Mouse (Mus musculus) left cerebral cortex, postnatal 36 days (tissue): ENCODE data around the gene Dennd6a. TPM values are rescaled to one million over a fixed set of nuclear protein-coding genes. Genes with fewer than 3 reads are reported as not detected.
"Not testable (repeated sequence)": the region's sequence is repeated elsewhere in the genome, so short reads cannot be mapped to it uniquely, and the experiment has no call there.

Source experiments
- DNase-seq, 2 experiments: peaks; one replicate each; pipeline ENCODE4 v3.0.0; 2021 to 2022; ENCODE audit warnings: low spot score in 2 of 2, mixed read lengths in 1 of 2
- intact Hi-C: fragments of 180-260 bp; cut with DNase I; formaldehyde crosslinking; loops from one replicate; pipeline ENCODE4 v1.15.1; 2025
- total RNA-seq, 2 experiments: library from RNA; stranded (reverse); gene quantifications; 2 replicates each; pipeline ENCODE4 v1.2.3; 2021

Dennd6a gene
- 10 to 100 TPM; 23.6 to 26.7 TPM for total RNA-seq

DNA sequence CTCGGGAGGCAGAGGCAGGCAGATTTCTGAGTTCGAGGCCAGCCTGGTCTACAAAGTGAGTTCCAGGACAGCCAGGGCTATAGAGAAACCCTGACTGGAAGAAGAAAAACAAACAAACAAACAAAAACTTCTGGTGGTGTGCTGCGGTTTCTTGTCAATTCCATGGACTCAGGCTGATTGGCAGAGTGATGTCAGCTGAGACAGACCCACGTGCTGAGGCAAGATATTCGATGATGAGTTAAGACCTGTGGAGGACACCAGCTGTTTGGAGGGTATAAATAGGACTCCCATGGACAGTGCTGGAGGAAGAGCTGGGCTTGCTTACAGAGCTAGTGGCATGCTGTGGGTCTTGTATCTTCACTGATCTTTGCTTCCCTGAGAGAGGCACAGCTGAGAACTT, at the start of gene Dennd6a:
Gene Dennd6a (plus strand): TSS at position 301 of the 400 bp plus-strand sequence.
- intact Hi-C loops, result loop anchor here (10.0 kb wide), 1 partner anchor 89 kb away; no protein-coding TSS in a partner anchor
- DNase-seq, result not testable (repeated sequence)

GRCm38 (mm10) chr14:26525955-26526354, 47.7 kb upstream of the Dennd6a start:
- DNase-seq, result no peak
- intact Hi-C loops, result no loop called here

GRCm38 (mm10) chr14:26528296-26528695, 45.4 kb upstream of the Dennd6a start:
- DNase-seq, result no peak
- intact Hi-C loops, result no loop called here

DNA sequence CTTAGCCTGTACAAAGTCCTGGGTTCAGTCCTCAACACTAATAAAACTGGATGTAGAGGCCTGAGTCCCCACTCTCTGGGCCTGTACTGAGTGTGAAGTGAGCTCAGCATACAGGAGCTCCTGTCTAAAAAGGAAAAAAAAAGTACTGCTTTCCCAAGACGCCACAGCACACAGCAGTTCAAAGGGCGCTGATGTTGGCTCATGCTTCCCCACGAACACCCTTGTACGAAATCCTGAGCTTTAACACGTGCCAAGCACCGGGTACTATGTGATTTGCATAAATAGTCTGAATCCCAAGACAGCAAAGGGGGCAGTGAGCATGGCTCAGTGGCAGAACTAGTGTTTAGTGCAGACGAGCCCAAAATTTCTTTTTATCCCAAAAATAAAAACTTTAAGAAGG, 43.3 kb upstream of the Dennd6a start:
- intact Hi-C loops, result loop anchor here (10.0 kb wide), 1 partner anchor 46 kb away; no protein-coding TSS in a partner anchor
- DNase-seq, result no peak

DNA sequence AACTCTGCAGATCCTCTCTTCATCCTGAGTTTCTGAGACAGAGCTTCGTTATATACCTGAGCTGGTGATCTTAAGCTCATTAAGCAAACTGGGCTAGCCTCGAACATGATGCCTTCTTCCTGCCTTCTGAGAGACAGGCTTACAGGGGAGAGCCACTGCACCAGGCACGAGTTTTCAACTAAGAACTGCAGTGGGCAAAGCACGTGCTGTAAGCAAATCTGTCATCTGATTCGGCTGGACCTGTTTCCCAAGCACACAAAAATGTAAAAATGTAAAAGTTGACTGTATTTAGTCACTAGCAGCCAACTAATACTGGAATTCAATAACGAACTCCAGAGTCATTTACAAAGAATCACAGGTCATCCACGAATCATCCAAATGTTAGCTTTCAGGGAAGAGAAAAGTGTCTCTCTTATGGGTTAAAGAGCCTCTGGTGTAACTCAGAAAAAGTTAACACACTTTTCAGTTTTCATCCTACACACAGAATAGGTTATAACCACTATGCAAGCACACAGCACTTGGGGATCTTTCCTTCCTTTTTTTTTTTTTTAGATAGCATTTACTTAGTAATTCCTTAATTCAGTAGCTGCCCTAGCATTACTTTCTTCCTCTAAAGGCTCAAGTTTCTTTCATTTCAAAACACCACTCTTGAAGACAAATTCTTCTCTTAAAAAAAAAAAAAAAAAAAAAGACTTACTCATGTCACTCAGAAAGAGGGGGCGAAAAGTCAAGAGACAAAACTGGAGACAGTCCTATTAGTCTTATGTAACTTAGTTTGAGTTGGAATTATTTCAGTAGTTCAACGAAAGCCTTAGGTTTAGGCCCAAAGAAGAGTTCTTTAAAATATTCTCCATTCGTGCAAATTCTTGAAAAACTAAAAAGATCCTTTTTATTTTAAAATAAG, 42.0 kb upstream of the Dennd6a start:
- DNase-seq, result no peak
- intact Hi-C loops, result loop anchor here (10.0 kb wide), 1 partner anchor 47 kb away; no protein-coding TSS in a partner anchor

- DNase-seq, result no peak
- intact Hi-C loops, result loop anchor here (10.0 kb wide), 1 partner anchor 48 kb away; no protein-coding TSS in a partner anchor
These were observed 40.9 kb upstream of the Dennd6a start for GRCm38 (mm10) chr14:26532752-26533151.

- DNase-seq, result peak in 1 of 2 experiments; percentile 15
- intact Hi-C loops, result loop anchor here (10.0 kb wide), 1 partner anchor 48 kb away; no protein-coding TSS in a partner anchor
These were observed 40.4 kb upstream of the Dennd6a start for GRCm38 (mm10) chr14:26533267-26533666.

GRCm38 (mm10) chr14:26533821-26534756, 39.6 kb upstream of the Dennd6a start:
- peak in 1 of 2 experiments; percentile 49 for DNase-seq
- intact Hi-C loops, result loop anchor here (2.0 to 10.0 kb wide), 3 partner anchors 45 to 105 kb away; partner anchors contain the start of gene Arf4

GRCm38 (mm10) chr14:26534757-26535479, 38.7 kb upstream of the Dennd6a start, which contains the start of gene Slmap:
Gene Slmap, minus strand, starts transcription at chr14:26534931.
- peak; percentile 98 to 99 for DNase-seq
- intact Hi-C loops, result loop anchor here (2.0 to 10.0 kb wide), 3 partner anchors 44 to 104 kb away; partner anchors contain the start of gene Arf4

GRCm38 (mm10) chr14:26539241-26539640, 34.4 kb upstream of the Dennd6a start:
- DNase-seq, result peak in 1 of 2 experiments; percentile 15
- intact Hi-C loops, result loop anchor here (10.0 kb wide), 1 partner anchor 54 kb away; no protein-coding TSS in a partner anchor

DNA sequence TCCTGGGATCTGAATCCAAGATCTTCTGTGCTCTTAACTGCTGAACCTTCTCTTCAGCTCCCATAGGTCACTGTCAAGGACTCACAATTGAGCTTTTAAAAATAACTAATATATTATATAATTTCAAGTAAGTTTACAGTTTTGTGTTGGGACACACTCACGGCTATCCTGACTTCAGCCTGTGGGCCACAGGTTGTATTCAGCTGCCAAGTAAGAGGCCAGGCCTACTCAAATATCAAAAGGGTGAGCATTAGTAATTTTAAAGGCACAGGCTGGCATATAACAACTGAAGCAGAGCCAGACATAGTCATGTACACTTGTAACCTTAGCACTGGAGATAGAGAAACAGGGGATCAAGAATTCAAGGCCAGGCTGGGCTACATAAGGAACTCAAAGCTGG, 33.1 kb upstream of the Dennd6a start:
- no peak for DNase-seq
- intact Hi-C loops, result no loop called here

DNA sequence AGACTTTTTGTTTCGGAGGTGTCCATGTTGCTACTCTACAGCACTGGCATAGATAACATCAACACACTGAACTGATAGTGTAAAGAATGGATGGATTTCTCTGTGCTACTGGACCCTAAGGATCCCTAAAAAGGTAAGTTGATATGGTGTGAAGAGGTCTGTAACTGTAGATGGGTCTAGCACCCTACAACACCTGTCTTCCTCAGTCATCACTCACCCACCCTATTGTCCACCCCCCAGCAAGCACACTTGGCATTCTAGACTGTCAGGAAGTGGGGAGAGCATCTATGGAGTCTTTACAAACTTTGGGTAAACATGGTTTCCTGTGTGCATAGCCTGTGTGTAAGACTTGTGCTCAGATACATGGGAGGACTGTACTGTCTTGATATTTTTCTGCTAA, 31.5 kb upstream of the Dennd6a start:
- no peak for DNase-seq
- intact Hi-C loops, result no loop called here

DNA sequence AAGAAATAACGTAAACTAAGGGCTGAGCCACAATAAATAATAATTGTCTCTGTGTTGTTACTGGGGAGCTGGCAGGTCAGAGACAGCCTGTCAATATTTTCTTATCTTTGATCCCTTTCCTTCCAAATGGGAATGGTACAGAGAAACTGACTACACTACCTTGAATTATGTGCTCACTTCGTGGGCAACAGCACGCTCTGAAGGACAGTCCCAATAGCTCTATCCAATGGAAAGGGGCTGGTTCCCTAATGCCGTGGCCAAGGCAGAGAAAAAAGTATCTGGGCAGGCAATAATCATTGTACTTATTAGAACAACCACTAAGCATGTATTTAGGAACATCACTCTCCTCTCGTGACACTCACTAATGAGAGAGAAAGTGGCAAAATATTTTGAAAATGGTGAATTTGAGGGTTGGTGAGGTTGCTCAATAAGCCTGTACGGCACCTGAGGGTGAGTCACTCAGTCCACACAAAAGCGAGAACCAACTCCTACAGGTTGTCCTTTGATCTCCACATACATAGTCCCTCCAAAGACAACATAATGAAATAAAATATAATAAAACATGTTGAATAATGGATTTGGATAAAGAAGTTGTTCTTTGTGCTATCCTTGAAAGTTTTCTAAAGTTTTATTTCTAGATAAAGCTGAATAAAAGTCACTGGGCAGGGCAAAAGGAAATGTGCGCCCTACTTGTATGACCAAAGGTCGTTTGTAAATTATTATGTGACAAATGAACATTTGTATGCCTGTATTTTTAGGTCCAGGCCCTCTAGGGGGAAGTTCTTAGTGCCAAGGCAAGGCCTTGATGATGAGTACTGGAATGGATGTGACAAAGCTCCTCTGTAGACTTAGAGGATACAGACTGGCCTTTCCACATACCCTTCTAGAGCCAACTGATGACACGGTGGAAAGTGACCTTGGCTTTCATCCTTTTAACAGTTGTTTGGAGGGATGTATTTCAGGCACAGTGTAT, 25.9 kb upstream of the Dennd6a start:
- DNase-seq, result no peak
- intact Hi-C loops, result no loop called here

GRCm38 (mm10) chr14:26550712-26551111, 22.9 kb upstream of the Dennd6a start:
- intact Hi-C loops, result no loop called here

DNA sequence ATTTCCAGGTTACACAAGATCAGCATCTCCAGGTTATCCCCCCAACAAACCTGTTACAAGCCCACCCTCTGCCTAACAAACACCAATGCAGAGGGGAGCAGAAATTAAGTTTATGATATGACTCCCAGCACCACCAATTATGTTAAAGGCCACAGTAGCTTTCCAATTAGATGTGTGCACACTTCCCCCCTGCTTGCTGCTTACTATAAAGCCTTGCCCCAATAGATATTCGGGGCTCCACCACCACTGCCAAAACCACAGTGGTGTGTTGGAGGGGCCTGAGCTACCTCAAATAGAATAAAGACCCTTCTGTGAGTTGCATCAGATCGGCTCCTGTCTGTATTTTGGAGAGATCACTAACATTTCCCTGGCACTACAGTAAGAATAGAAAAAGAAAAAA, 21.2 kb upstream of the Dennd6a start:
- DNase-seq, result no peak
- intact Hi-C loops, result no loop called here

More at GRCm38 (mm10) chr14:26550712-26551111, 22.9 kb upstream of the Dennd6a start:
- DNase-seq, result peak in 1 of 2 experiments; percentile 4

- intact Hi-C loops, result no loop called here
- no peak for DNase-seq
These were observed 20.8 kb upstream of the Dennd6a start for GRCm38 (mm10) chr14:26552853-26553252.

GRCm38 (mm10) chr14:26557581-26557980, 16.1 kb upstream of the Dennd6a start:
- no peak for DNase-seq
- intact Hi-C loops, result no loop called here

- DNase-seq, result peak; percentile 21 to 31
- intact Hi-C loops, result no loop called here
These were observed 15.1 kb upstream of the Dennd6a start for GRCm38 (mm10) chr14:26558536-26558935.
